In genomic region chr9:64017861-64018793, GRCm38 (mm10) we compare ENCODE assay signal across 8 mouse cellular contexts. TPM values are rescaled to one million over a fixed set of nuclear protein-coding genes. Genes with fewer than 3 reads are reported as not detected.
A peak's percentile ranks its signal among the peaks of the same experiment; 100 is the strongest.
DNase-seq lines count a peak whose midpoint lies in the region; ATAC-seq and TF ChIP-seq lines count a peak whose summit lies in the region.

No protein-coding gene starts in this region.

- no peak for ATAC-seq in forebrain, embryonic 16.5 days
- peak; percentile 57 for ATAC-seq in liver, embryonic 14.5 days (ENCODE audit: insufficient read depth)
- ATAC-seq in neural tube, embryonic 15.5 days (ENCODE audit: low FRiP score): no peak

- no peak overlapping the region for H3K27ac ChIP-seq in forebrain, embryonic 16.5 days (ENCODE audit: low read length)
- H3K27ac ChIP-seq in liver, embryonic 14.5 days: peak overlapping the region; percentile 86
- H3K27ac ChIP-seq in neural tube, embryonic 15.5 days (replicated peaks): peak overlapping the region; percentile 45; the same call in 1 of the 2 replicates

- TF ChIP-seq EP300 in liver, embryonic 14.5 days (IDR thresholded peaks at IDR 0.05; ENCODE audit: low read depth): 0 out of 2 replicates have a peak, but pooled peaks have one; percentile 20

- peaks cover 63% of the 10 kb centered on the region for H3K4me1 ChIP-seq in forebrain, embryonic 16.5 days (replicated peaks; ENCODE audit: control insufficient read depth, insufficient read depth, low read length)
- H3K4me1 ChIP-seq in liver, embryonic 14.5 days (replicated peaks; ENCODE audit: control insufficient read depth in 2 of 2, insufficient read depth in 2 of 2, low read length in 1 of 2): peaks cover 25 to 31% of the 10 kb centered on the region in 2 experiments
- H3K4me1 ChIP-seq in neural tube, embryonic 15.5 days: peaks cover 66% of the 10 kb centered on the region

- H3K9ac ChIP-seq in forebrain, embryonic 16.5 days (replicated peaks; ENCODE audit: low read depth, low read length): no peak overlapping the region; the same call in 1 of the 2 replicates
- H3K9ac ChIP-seq in liver, embryonic 14.5 days (replicated peaks): peak overlapping the region; percentile 64
- H3K9ac ChIP-seq in neural tube, embryonic 15.5 days (replicated peaks): peak overlapping the region; percentile 3; the same call in 1 of the 2 replicates

- peak; percentile 9 to 12 for DNase-seq in B cell, adult 2 months
- peak; percentile 81 for DNase-seq in adrenal gland, postnatal 14 days
- DNase-seq in hindlimb bud, embryonic 11.5 days (ENCODE audit: extremely low spot score, low read depth, low spot score): peak; percentile 69
- peak; percentile 56 to 69 (median 65) for DNase-seq in liver, embryonic 14.5 days (ENCODE audit: low read depth in 3 of 3, low spot score in 3 of 3)
- DNase-seq in cerebellum, postnatal 36 days: no peak
- DNase-seq in right cerebral cortex, postnatal 14 days: no peak

- H3K27me3 ChIP-seq in forebrain, embryonic 16.5 days (replicated peaks; ENCODE audit: control insufficient read depth, insufficient read depth, low read length): peaks cover 14% of the 10 kb centered on the region
- peaks cover 42% of the 10 kb centered on the region for H3K27me3 ChIP-seq in liver, embryonic 14.5 days (ENCODE audit: control insufficient read depth, insufficient read depth, low read length)
- H3K27me3 ChIP-seq in neural tube, embryonic 15.5 days (replicated peaks): peaks cover 18% of the 10 kb centered on the region

- no peaks in the 10 kb centered on the region for H3K36me3 ChIP-seq in forebrain, embryonic 16.5 days (ENCODE audit: control insufficient read depth, insufficient read depth)
- no peaks in the 10 kb centered on the region for H3K36me3 ChIP-seq in liver, embryonic 14.5 days (replicated peaks; ENCODE audit: control insufficient read depth, insufficient read depth, low read depth)
- H3K36me3 ChIP-seq in neural tube, embryonic 15.5 days: no peaks in the 10 kb centered on the region

- no peaks in the 10 kb centered on the region for H3K9me3 ChIP-seq in forebrain, embryonic 16.5 days (ENCODE audit: control insufficient read depth, low read length)
- H3K9me3 ChIP-seq in liver, embryonic 14.5 days (ENCODE audit: control insufficient read depth, low read length): no peaks in the 10 kb centered on the region
- H3K9me3 ChIP-seq in neural tube, embryonic 15.5 days (replicated peaks): no peaks in the 10 kb centered on the region

- no peak for TF ChIP-seq CTCF in liver, embryonic 14.5 days (IDR thresholded peaks at IDR 0.05; ENCODE audit: low read depth)

- peak overlapping the region; percentile 22 for H3K4me3 ChIP-seq in forebrain, embryonic 16.5 days (replicated peaks; ENCODE audit: low read length)
- peak overlapping the region; percentile 61 to 64 for H3K4me3 ChIP-seq in liver, embryonic 14.5 days (ENCODE audit: insufficient read depth in 1 of 2, low read depth in 2 of 2, low read length in 2 of 2)
- H3K4me3 ChIP-seq in neural tube, embryonic 15.5 days (replicated peaks): peak overlapping the region; percentile 57

- H3K4me2 ChIP-seq in forebrain, embryonic 16.5 days (ENCODE audit: low read length): peak overlapping the region; percentile 86
- peak overlapping the region; percentile 96 for H3K4me2 ChIP-seq in liver, embryonic 14.5 days (ENCODE audit: low read depth)
- peak overlapping the region; percentile 90 for H3K4me2 ChIP-seq in neural tube, embryonic 15.5 days

- WGBS in forebrain, embryonic 16.5 days: 5% methylated on average over 23 of the region's 23 CpGs
- 2% methylated on average over 23 of the region's 23 CpGs for WGBS in liver, embryonic 14.5 days (ENCODE audit: insufficient replicate concordance)
- WGBS in neural tube, embryonic 15.5 days: 6% methylated on average over 23 of the region's 23 CpGs

RNA-seq across cellular contexts. Expression of gene Smad6, which starts 3.7 kb away (rescaled TPM):
- 11.1 and 12.0 TPM in 2 replicates for total RNA-seq in adrenal gland, postnatal 14 days (2021)
- polyA plus RNA-seq in forebrain, embryonic 16.5 days (2015; fragmentation: Nextera tagmentation; extraction: Ambion mirVana): 1.5 and 1.6 TPM in 2 replicates
- 3.9 and 5.2 TPM in 2 replicates for polyA plus RNA-seq in liver, embryonic 14.5 days (2012; rRNA removed)
- 1.8 and 2.1 TPM in 2 replicates for polyA plus RNA-seq in liver, embryonic 14.5 days (2014; fragmentation: Nextera tagmentation; extraction: Ambion mirVana)
- polyA plus RNA-seq in neural tube, embryonic 15.5 days (2015; fragmentation: Nextera tagmentation; extraction: Ambion mirVana): 1.8 and 3.0 TPM in 2 replicates

Comparison
In these comparisons a context has a peak if more than half of its experiments do, and no peak if none do; other contexts are left out.
1. DNase-seq: peak in B cell, adult 2 months (2 of 2), adrenal gland, postnatal 14 days (single experiment), hindlimb bud, embryonic 11.5 days (single experiment) and liver, embryonic 14.5 days (3 of 3); none in cerebellum, postnatal 36 days (0 of 2) and right cerebral cortex, postnatal 14 days (single experiment).
2. Peak in every context shown above with its lines, with median percentiles within 50 percentile points of each other: H3K4me2 ChIP-seq and H3K4me3 ChIP-seq.